Mouse (Mus musculus): ENCODE data around the gene Ccdc9.
"Not testable (repeated sequence)": the region's sequence is repeated elsewhere in the genome, so short reads cannot be mapped to it uniquely, and the experiment has no call there.

Ccdc9 gene

GRCm38 (mm10) chr7:16273081-16273765, 13.4 kb downstream of the Ccdc9 start, which contains the start of gene Inafm1:
Gene Inafm1 (minus strand): TSS chr7:16273617.
- DNase-seq (ENCODE audit: low spot score in 2 of 2), result peak in 1 of 2 experiments; percentile 94

- DNase-seq (ENCODE audit: low spot score in 2 of 2), result peak; percentile 67 to 87
Observed at GRCm38 (mm10) chr7:16272681-16273080, 13.9 kb downstream of the Ccdc9 start.

- no peak for DNase-seq (ENCODE audit: low spot score in 2 of 2)
Observed at GRCm38 (mm10) chr7:16271139-16271538, 15.5 kb downstream of the Ccdc9 start.

- DNase-seq (ENCODE audit: low spot score in 2 of 2), result not testable (repeated sequence)
Observed at GRCm38 (mm10) chr7:16266593-16266992, 20.0 kb downstream of the Ccdc9 start.

GRCm38 (mm10) chr7:16265856-16266255, 20.7 kb downstream of the Ccdc9 start:
- no peak for DNase-seq (ENCODE audit: low spot score in 2 of 2)

GRCm38 (mm10) chr7:16263843-16264242, 22.8 kb downstream of the Ccdc9 start:
- DNase-seq (ENCODE audit: low spot score in 2 of 2), result no peak

- DNase-seq (ENCODE audit: low spot score in 2 of 2), result peak; percentile 70 to 90
Observed at GRCm38 (mm10) chr7:16263015-16263787, 23.4 kb downstream of the Ccdc9 start.

GRCm38 (mm10) chr7:16261097-16261496, 25.5 kb downstream of the Ccdc9 start:
- no peak for DNase-seq (ENCODE audit: low spot score in 2 of 2)

GRCm38 (mm10) chr7:16259110-16259590, 27.4 kb downstream of the Ccdc9 start, which contains the start of gene C5ar1:
Gene C5ar1 (minus strand): TSS chr7:16259540.
- no peak for DNase-seq (ENCODE audit: low spot score in 2 of 2)

GRCm38 (mm10) chr7:16257830-16258229, 28.8 kb downstream of the Ccdc9 start:
- DNase-seq (ENCODE audit: low spot score in 2 of 2), result peak in 1 of 2 experiments; percentile 15

GRCm38 (mm10) chr7:16255963-16256362, 30.6 kb downstream of the Ccdc9 start:
- DNase-seq (ENCODE audit: low spot score in 2 of 2), result not testable (repeated sequence)

GRCm38 (mm10) chr7:16254195-16254594, 32.4 kb downstream of the Ccdc9 start:
- DNase-seq (ENCODE audit: low spot score in 2 of 2), result no peak

GRCm38 (mm10) chr7:16250687-16251086, 35.9 kb downstream of the Ccdc9 start:
- no peak for DNase-seq (ENCODE audit: low spot score in 2 of 2)

GRCm38 (mm10) chr7:16245958-16246357, 40.6 kb downstream of the Ccdc9 start:
- DNase-seq (ENCODE audit: low spot score in 2 of 2), result no peak

- no peak for DNase-seq (ENCODE audit: low spot score in 2 of 2)
Observed at GRCm38 (mm10) chr7:16244067-16244466, 42.5 kb downstream of the Ccdc9 start, which contains the start of gene C5ar2. Gene C5ar2 (minus strand): TSS chr7:16244154.

- DNase-seq (ENCODE audit: low spot score in 2 of 2), result no peak
Observed at GRCm38 (mm10) chr7:16242198-16242597, 44.4 kb downstream of the Ccdc9 start.

- no peak for DNase-seq (ENCODE audit: low spot score in 2 of 2)
Observed at GRCm38 (mm10) chr7:16241787-16242186, 44.8 kb downstream of the Ccdc9 start.

- no peak for DNase-seq (ENCODE audit: low spot score in 2 of 2)
Observed at GRCm38 (mm10) chr7:16240978-16241303, 45.7 kb downstream of the Ccdc9 start.

GRCm38 (mm10) chr7:16240281-16240977, 46.2 kb downstream of the Ccdc9 start:
- DNase-seq (ENCODE audit: low spot score in 2 of 2), result no peak

GRCm38 (mm10) chr7:16239554-16239997, 47.0 kb downstream of the Ccdc9 start:
- DNase-seq (ENCODE audit: low spot score in 2 of 2), result peak; percentile 50 to 70

GRCm38 (mm10) chr7:16229869-16230268, 56.7 kb downstream of the Ccdc9 start:
- no peak for DNase-seq (ENCODE audit: low spot score in 2 of 2)
